Mouse (Mus musculus) megakaryocyte, embryonic 14.5 days (primary cell): ENCODE data around the gene Usf1.

Experiments used
- FLI1 ChIP-seq: IDR thresholded peaks from 2 replicates; pipeline ENCODE4 v1.6.1; 2012; ENCODE audit warnings: low read length, inconsistent platforms, mixed read lengths
- GATA1 ChIP-seq: IDR thresholded peaks from 3 replicates; pipeline ENCODE4 v1.6.1; 2012; ENCODE audit warnings: mixed read lengths, low read length, inconsistent platforms, borderline replicate concordance

- no peak for TF ChIP-seq GATA1
- no peak for TF ChIP-seq FLI1
Measured at GRCm38 (mm10) chr1:171407263-171407662, 3.9 kb upstream of the Usf1 start.
